Mouse (Mus musculus): Measurements from ENCODE around the gene Luc7l2.
"Not testable (repeated sequence)": the region's sequence is repeated elsewhere in the genome, so short reads cannot be mapped to it uniquely, and the experiment has no call there.

The Luc7l2 gene

GRCm38 (mm10) chr6:38551062-38551988, at the start of gene Luc7l2:
Luc7l2 (plus strand) TSS chr6:38551334.
- DNase-seq (ENCODE audit: low spot score): peak; percentile 97

- no peak for DNase-seq (ENCODE audit: low spot score)
Observed at GRCm38 (mm10) chr6:38512096-38512495, 39.0 kb upstream of the Luc7l2 start.

DNA sequence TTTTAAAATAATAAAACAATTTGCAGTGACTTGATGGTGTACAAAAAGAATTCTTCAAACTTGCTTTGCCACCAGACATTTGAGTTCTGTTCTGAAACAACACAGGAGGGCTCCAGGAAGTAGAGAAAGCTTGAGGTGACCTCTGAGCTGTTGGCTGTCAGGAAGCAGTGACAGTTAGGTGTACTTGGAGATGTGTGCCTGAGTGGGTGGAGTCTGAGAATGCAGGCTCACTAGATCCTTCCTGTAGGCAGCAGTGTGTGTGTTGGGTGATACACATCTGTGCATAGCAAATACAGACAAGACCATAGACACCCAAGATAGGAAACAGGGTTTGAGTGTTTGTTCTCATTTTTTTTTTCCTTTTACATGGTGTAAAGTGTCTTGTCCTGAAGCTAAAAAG, 38.3 kb upstream of the Luc7l2 start:
- DNase-seq (ENCODE audit: low spot score): no peak

DNA sequence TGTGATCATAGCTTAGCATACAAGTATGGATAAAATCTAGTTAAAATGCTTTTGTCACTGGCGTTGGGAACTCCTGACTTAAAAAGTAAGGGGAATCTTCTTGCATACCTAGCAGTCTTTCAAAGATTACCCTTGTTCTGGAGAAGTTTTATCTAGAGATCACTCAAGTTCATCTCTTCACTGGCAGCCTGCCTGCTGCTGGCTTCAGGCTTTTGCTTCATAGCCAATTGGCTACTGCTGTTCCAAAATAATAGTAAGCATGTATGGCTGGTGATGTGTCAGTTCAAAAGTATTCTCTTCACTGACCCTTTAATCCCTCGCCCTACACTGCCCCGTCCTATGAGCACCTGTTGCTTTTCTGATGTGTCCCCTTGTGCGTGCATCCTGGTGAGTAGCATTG, 35.9 kb upstream of the Luc7l2 start:
- no peak for DNase-seq (ENCODE audit: low spot score)

- no peak for DNase-seq (ENCODE audit: low spot score)
Observed at GRCm38 (mm10) chr6:38523851-38524250, 27.3 kb upstream of the Luc7l2 start.

DNA sequence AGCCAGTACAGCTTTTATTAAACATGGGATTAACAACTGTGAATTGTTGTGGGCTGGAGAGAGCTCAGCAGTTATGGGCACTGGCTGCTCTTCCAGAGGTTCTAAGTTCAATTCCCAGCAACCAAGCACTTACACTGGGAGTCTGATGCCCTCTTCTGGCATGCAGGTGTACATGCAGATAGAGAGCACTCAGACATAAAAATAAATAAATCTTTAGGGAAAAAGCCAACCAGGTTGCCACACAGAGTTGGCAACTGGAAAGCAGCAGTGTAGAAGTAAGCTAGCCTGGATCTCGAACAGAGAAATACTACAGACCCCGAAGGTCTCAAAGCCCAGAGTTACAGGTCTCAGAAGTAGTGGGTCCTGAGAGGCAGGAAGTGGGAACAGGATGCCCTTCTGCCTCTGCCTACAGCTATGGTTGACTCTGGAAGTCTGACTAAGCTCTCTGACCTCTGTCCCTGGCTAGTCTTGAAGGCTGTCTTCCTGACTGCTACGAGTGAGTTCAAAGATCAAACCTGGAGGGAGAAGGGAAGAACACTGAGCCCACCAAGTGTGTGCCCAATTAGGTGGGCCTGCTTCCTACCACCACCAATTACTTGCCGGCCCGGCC, 19.8 kb upstream of the Luc7l2 start:
- DNase-seq (ENCODE audit: low spot score): no peak

DNA sequence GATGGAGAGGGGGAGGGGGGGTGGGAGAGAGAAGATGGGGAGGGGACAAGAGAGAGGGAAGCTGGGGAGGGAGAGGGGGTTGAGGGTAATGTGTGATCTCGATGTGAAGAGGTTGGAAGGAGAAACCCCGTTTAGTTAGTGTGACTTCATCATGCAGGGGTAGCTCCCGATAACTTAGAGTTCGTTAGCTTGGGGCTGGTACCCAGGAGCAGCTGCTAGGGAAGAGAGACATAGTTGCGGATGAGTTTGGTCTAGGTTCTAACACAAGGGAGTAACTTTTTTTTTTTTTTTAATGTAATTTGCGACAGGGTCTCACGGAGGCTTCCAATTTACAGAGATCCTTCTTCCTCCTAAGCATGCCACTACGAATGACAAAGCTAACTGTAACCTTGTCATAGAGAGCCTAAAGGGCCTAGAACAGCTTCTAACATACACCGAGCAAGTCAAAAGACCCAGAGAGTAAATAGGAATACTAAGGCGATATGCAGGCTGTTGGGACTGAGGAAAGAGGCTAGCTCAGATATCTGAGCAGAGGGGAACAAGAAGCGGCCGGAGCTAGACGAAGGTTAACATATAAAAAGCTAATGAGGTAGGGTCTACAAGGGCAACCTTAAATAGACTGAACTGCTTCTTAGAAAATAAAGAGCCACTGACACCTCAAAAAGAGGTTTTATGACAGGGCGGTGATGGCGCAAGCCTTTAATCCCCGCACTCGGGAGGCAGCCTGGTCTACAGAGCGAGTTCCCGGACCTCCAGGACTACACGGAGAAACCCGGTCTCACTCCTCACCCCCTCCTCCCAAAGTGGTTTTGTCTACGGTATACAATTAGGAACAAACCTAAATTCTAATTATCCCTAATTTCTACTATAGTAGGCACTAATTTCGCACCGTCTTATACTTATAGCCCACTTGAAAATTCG, 18.4 kb upstream of the Luc7l2 start:
- DNase-seq (ENCODE audit: low spot score): peak; percentile 63

GRCm38 (mm10) chr6:38533428-38534405, 17.4 kb upstream of the Luc7l2 start, which contains the start of gene Fmc1:
Fmc1 (plus strand) TSS chr6:38533502.
- peak; percentile 95 for DNase-seq (ENCODE audit: low spot score)

GRCm38 (mm10) chr6:38534640-38535365, 16.3 kb upstream of the Luc7l2 start:
- peak; percentile 100 for DNase-seq (ENCODE audit: low spot score)

DNA sequence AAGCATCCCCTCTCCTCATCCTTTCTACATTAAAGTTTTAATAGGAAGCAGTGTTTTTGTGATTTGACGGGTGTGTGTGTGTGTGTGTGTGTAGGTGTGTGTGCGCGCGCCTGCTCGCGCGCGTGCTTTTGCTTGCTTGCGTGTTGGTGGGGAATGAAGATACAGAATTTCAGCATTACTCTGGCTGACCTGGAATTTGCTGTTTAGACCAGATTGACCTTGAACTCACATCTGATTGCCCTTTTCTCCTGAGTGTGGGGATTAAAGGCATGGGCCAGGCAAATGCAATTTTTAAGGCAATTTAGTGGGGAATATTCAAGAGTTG, 15.8 kb upstream of the Luc7l2 start:
- no peak for DNase-seq (ENCODE audit: low spot score)

DNA sequence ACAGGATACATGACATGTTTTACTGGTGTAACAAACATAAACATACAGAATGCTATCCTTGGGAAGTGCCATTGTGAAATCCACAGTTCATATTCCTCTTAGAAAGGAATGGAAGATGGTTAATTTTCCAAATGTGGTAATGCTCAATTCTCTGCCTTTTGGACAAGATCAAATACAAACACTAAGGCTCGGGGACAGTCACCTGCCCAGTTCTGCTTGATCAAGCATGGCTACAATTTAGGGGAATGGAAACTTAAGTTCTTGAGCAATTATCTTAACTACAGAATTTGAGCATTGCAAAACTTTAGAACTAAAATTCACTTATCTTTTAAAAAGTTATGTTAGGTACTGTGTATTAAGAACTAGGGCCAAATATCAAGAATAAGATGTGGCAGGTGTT, 15.3 kb upstream of the Luc7l2 start:
- DNase-seq (ENCODE audit: low spot score): no peak

GRCm38 (mm10) chr6:38544141-38544540, 7.0 kb upstream of the Luc7l2 start:
- DNase-seq (ENCODE audit: low spot score): not testable (repeated sequence)

DNA sequence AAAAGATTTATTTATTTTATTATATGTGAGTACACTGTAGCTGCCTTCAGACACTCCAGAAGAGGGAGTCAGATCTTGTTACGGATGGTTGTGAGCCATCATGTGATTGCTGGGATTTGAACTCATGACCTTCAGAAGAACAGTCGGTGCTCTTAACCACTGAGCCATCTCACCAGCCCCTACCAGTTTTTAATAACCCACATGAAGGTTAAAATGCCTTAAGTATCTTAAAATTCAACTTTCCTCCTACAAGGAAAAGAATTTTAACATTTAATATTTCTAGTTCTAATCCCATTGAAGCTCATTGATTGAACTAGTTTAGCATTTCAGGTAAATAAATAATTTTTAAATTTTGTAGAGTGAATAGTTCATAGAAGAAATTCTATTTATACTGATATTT, 4.1 kb upstream of the Luc7l2 start:
- DNase-seq (ENCODE audit: low spot score): not testable (repeated sequence)

DNA sequence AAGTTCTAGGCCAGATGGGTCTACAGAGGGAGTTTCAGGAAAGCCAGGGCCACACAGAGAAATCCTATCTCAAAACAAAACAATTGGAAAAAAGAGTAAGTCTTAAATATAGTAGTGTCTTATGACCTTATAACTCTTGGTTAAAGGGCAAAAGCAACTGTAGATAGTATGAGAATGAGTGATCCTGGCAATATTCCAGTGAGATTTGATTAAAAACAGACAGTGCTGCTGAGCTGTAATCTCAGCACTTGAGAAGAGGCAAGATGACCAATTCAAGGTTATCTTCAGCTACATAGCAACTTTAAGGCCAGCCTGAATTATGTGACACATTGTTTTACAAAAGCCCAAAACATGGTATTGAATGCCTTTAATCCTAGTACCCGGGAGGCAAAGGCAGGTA, 3.4 kb upstream of the Luc7l2 start:
- no peak for DNase-seq (ENCODE audit: low spot score)

GRCm38 (mm10) chr6:38548595-38548994, 2.5 kb upstream of the Luc7l2 start:
- not testable (repeated sequence) for DNase-seq (ENCODE audit: low spot score)

DNA sequence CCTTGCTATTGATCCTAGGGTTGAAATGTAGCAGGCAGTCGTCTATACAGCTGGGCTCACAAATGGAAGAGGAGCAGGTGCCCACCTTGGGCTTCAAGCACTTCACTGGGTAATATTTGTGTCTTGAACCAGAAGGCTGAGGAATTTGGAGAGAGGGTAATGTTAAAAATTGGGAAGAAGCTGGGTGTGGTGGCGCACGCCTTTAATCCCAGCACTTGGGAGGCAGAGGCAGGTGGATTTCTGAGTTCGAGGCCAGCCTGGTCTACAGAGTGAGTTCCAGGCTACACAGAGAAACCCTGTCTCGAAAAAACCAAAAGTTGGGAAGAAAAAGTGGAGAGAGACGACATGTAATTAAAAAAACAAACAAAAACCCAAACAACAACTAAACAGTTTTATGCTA, 1.3 kb upstream of the Luc7l2 start:
- DNase-seq (ENCODE audit: low spot score): not testable (repeated sequence)

GRCm38 (mm10) chr6:38550250-38551061, 678 bp upstream of the Luc7l2 start:
- peak; percentile 79 for DNase-seq (ENCODE audit: low spot score)

DNA sequence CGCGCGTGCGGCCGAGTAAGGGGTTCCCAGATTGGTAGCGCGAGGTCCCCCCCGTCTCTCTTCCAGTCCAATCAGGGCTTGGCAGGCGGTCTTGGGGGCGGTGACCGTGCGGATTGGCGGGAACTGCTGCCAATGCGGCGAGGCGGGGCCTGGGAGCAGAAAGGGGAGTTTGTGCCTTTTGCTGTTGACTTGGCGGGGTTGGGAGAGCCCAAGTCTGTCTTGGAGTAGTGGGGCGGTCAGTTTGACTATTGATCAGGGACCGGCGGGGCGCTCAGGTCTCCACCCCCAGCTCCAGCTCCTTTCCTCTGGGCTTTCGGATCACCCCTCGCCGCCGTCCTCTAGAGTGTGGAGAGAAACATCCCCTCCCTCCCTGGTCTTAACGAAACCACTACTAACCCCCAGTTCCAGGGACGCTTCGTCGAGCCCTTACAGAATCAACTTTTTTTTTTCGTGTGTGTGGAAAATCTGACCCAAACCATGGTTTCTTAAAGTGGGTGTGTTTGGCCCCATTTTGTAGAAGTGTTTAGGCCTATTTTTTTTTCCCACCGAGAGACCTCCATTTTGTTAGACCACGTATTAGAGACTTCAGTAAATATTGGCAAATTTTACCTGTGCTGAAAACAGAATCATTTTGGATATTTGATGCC, 978 bp downstream of the Luc7l2 start:
- DNase-seq (ENCODE audit: low spot score): peak; percentile 98

GRCm38 (mm10) chr6:38552636-38553000, 1.5 kb downstream of the Luc7l2 start:
- DNase-seq (ENCODE audit: low spot score): no peak

Data from testis, postnatal 10 days (tissue).